Mouse (Mus musculus) layer of hippocampus, adult 18-20 months (tissue): Measurements from ENCODE around the gene Sik1. TPM values are rescaled to one million over a fixed set of nuclear protein-coding genes. Genes with fewer than 3 reads are reported as not detected.
"Not testable (repeated sequence)": the region's sequence is repeated elsewhere in the genome, so short reads cannot be mapped to it uniquely, and the experiment has no call there.

Experiments used
- DNase-seq, 2 experiments: peaks; one replicate each; pipeline ENCODE4 v3.0.0; 2022; ENCODE audit warnings: low spot score in 2 of 2
- long read RNA-seq: library from polyadenylated mRNA; stranded (forward); transcript quantifications from one replicate; pipeline ENCODE4 v2.0.0, GENCODE M21; 2021
- total RNA-seq, 2 experiments: library from RNA; stranded (reverse); gene quantifications; 2 replicates each; pipeline ENCODE4 v1.2.3; 2021

Gene Sik1
- 10 to 100 TPM; 17.0 to 20.1 TPM for total RNA-seq
- long read RNA-seq = 0 reads

GRCm38 (mm10) chr17:31855597-31856518, at the start of gene Sik1:
Gene Sik1 (minus strand): TSS chr17:31855804.
- DNase-seq = peak; percentile 94 to 99

- no peak for DNase-seq
Observed at GRCm38 (mm10) chr17:31905201-31905790, 49.7 kb upstream of the Sik1 start.

GRCm38 (mm10) chr17:31904036-31904435, 48.4 kb upstream of the Sik1 start:
- no peak for DNase-seq

GRCm38 (mm10) chr17:31902630-31903198, 47.1 kb upstream of the Sik1 start:
- DNase-seq = no peak

- DNase-seq = no peak
Observed at GRCm38 (mm10) chr17:31901461-31902204, 46.0 kb upstream of the Sik1 start.

GRCm38 (mm10) chr17:31898941-31899340, 43.3 kb upstream of the Sik1 start:
- DNase-seq = no peak

- no peak for DNase-seq
Observed at GRCm38 (mm10) chr17:31897186-31897793, 41.7 kb upstream of the Sik1 start.

GRCm38 (mm10) chr17:31896751-31897150, 41.1 kb upstream of the Sik1 start:
- DNase-seq = no peak

- no peak for DNase-seq
Observed at GRCm38 (mm10) chr17:31896311-31896710, 40.7 kb upstream of the Sik1 start.

- DNase-seq = no peak
Observed at GRCm38 (mm10) chr17:31893371-31894060, 37.9 kb upstream of the Sik1 start.

- peak; percentile 49 to 72 for DNase-seq
Observed at GRCm38 (mm10) chr17:31892750-31893149, 37.1 kb upstream of the Sik1 start.

- peak; percentile 12 to 48 for DNase-seq
Observed at GRCm38 (mm10) chr17:31891858-31892257, 36.3 kb upstream of the Sik1 start.

- no peak for DNase-seq
Observed at GRCm38 (mm10) chr17:31890311-31890951, 34.8 kb upstream of the Sik1 start.

GRCm38 (mm10) chr17:31889446-31890201, 34.0 kb upstream of the Sik1 start:
- no peak for DNase-seq

- DNase-seq = no peak
Observed at GRCm38 (mm10) chr17:31888540-31888939, 32.9 kb upstream of the Sik1 start.

- DNase-seq = not testable (repeated sequence)
Observed at GRCm38 (mm10) chr17:31884676-31885075, 29.1 kb upstream of the Sik1 start.

GRCm38 (mm10) chr17:31879406-31879805, 23.8 kb upstream of the Sik1 start:
- no peak for DNase-seq

GRCm38 (mm10) chr17:31877650-31878141, 22.1 kb upstream of the Sik1 start:
- peak; percentile 67 to 71 for DNase-seq

GRCm38 (mm10) chr17:31877181-31877581, 21.6 kb upstream of the Sik1 start:
- DNase-seq = no peak
